Mouse (Mus musculus): ENCODE data around the gene Chmp6.

GRCm38 (mm10) chr11:119912845-119913244 is 396 bp upstream of the Chmp6 start:
- TF ChIP-seq TAL1 (conservative IDR thresholded peaks at IDR 0.05; ENCODE audit: low read depth, low read length) (no peak), CTCF (IDR thresholded peaks at IDR 0.05; ENCODE audit: low read depth, low read length) (no peak), GATA1 (IDR thresholded peaks at IDR 0.05; ENCODE audit: borderline replicate concordance, low read length) (no peak)
